Mouse (Mus musculus) ES-E14 (cell line): ENCODE data around the gene Bmp10.

Source experiments
- CHD2 ChIP-seq: IDR thresholded peaks from 2 replicates; pipeline ENCODE4 v1.6.1; 2014; ENCODE audit warnings: mild to moderate bottlenecking, low read depth, low read length, inconsistent platforms
- HCFC1 ChIP-seq: IDR thresholded peaks from 2 replicates; pipeline ENCODE4 v1.6.1; 2012; ENCODE audit warnings: low read length, inconsistent platforms, borderline replicate concordance; ENCODE audit not compliant: insufficient read depth
- MAFK ChIP-seq: IDR thresholded peaks from 2 replicates; pipeline ENCODE4 v1.6.1; 2014; ENCODE audit warnings: mild to moderate bottlenecking, low read depth, low read length, inconsistent platforms; ENCODE audit not compliant: insufficient read depth
- ZC3H11A ChIP-seq: IDR thresholded peaks from 2 replicates; pipeline ENCODE4 v1.6.1; 2012; ENCODE audit warnings: low read depth, mild to moderate bottlenecking, inconsistent platforms, low read length, borderline replicate concordance
- ZNF384 ChIP-seq: IDR thresholded peaks from 2 replicates; pipeline ENCODE4 v1.6.1; 2012; ENCODE audit warnings: low read depth, low read length, inconsistent platforms

GRCm38 (mm10) chr6:87427616-87428015 is 1.2 kb upstream of the Bmp10 start:
- TF ChIP-seq HCFC1 (no peak), MAFK (no peak), ZNF384 (no peak), CHD2 (no peak), ZC3H11A (no peak)
